In genomic region chr9:70838132-70838911, GRCm38 (mm10) we compare ENCODE assay signal across 8 mouse cellular contexts.
A peak's percentile ranks its signal among the peaks of the same experiment; 100 is the strongest.
DNase-seq lines count a peak whose midpoint lies in the region.

No protein-coding gene starts in this region.

- peak; percentile 18 for DNase-seq in adrenal gland, adult 2 months
- no peak for DNase-seq in adrenal gland, postnatal 4 days (ENCODE audit: low spot score in 2 of 2)
- DNase-seq in thymus, postnatal 36 days = peak; percentile 9 to 14
- DNase-seq in thymus, postnatal 10 days (ENCODE audit: low spot score in 2 of 2) = no peak
- DNase-seq in lung, postnatal 25 days (ENCODE audit: low spot score) = peak; percentile 63
- DNase-seq in T-cell, adult 2 months (ENCODE audit: low spot score) = no peak
- no peak for DNase-seq in urinary bladder, adult 2 months (ENCODE audit: low spot score)
- DNase-seq in layer of hippocampus, postnatal 25 days (ENCODE audit: extremely low spot score in 1 of 2, low spot score in 1 of 2) = no peak

Comparison
In these comparisons a context has a peak if more than half of its experiments do, and no peak if none do; other contexts are left out.
1. DNase-seq: peak in adrenal gland, adult 2 months (single experiment), thymus, postnatal 36 days (2 of 2) and lung, postnatal 25 days (single experiment); none in adrenal gland, postnatal 4 days (0 of 2), thymus, postnatal 10 days (0 of 2), T-cell, adult 2 months (single experiment), urinary bladder, adult 2 months (single experiment) and layer of hippocampus, postnatal 25 days (0 of 2).